Mouse (Mus musculus): ENCODE measurements around the gene Sh3bp1. TPM values are rescaled to one million over a fixed set of nuclear protein-coding genes. Genes with fewer than 3 reads are reported as not detected.

Sh3bp1 gene
- total RNA-seq, 2 experiments from 2014 or later = 34.0 to 53.3 TPM

DNA sequence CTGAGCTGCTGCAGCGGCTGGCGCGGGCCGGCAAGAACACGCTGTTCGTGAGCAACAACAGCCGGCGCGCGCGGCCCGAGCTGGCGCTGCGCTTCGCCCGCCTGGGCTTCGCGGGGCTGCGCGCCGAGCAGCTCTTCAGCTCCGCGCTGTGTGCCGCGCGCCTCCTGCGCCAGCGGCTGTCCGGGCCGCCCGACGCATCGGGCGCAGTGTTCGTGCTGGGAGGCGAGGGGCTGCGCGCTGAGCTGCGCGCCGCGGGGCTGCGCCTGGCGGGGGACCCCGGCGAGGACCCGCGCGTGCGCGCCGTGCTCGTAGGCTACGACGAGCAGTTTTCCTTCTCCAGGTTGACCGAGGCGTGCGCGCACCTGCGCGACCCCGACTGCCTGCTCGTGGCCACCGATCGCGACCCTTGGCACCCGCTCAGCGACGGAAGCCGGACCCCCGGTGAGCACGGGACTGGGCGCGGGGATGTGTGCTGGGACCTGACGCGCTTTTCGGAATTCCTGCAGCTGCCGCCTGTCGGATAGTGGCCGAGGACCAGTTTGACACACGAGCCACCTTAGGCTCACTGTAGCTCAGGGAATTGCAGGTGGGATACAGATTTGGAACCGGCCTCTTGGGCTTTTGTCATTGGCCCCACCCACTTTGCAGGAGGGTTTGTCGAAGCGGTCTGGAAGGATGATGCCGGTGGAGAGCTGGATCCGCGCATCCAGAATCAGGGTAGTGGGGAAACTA is 14.7 kb downstream of the Sh3bp1 start:
- ATAC-seq (ENCODE audit: poor library complexity, severe bottlenecking) = 0 out of 2 replicates have a peak, but pooled peaks have one; percentile 1

DNA sequence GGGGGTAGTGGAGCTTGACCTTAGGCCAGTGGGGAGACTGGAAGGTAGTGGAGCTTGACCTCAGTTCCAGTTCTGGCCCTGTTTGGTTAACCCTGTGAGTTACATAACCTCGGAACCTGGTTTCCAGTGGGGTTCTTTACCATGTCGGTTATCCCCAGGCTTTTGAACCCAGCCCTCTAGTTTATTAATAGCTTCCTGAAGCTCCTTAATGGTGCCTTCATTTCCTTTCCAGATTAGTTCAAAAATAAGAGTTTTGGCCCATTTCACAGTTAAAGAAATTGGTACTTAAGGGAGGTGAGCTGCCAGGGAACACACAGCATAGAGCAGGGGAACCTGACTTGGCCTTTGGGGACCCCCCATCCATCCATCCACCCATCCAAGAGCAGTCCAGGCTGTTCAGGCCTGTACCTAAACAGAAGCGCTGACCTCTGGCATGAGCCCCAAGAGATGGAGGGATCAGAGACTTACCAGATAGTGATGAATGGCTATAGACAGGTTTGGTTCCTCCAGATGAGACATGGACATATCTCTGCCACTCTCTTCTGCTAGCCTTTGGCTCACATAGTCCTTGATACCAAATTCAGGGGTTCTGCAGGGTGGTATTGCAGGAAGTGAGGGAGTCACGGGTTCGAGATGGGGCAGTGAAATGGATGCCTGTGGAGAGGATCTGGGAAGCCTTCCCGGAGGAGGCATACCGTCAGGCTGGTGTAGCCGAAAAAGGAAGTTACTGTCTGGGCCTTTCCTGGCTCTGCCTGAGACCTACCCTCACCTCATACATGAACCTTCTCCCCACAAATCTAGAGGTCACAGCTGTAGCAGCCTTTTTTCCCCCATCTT is 15.5 kb downstream of the Sh3bp1 start:
- no peak for ATAC-seq (ENCODE audit: poor library complexity, severe bottlenecking)

DNA sequence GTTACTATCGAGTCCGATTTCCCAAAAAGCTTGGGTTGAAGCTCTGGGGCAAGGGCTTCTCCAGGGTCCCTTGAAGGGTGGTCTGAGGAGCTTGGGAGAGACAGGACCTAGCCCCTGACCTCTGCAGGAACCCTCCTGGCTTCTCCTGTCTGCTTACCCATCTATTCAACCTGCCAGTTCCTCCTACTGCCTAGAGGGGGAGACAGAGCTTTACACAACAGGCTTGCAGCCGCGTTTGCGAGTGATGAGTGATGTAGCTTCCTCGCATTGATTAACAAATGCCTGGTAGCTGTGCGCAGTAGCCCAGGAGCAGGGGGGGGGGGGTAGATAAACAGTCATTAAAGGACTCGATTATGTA is 16.1 kb downstream of the Sh3bp1 start:
- ATAC-seq (ENCODE audit: poor library complexity, severe bottlenecking) = peak; percentile 74

DNA sequence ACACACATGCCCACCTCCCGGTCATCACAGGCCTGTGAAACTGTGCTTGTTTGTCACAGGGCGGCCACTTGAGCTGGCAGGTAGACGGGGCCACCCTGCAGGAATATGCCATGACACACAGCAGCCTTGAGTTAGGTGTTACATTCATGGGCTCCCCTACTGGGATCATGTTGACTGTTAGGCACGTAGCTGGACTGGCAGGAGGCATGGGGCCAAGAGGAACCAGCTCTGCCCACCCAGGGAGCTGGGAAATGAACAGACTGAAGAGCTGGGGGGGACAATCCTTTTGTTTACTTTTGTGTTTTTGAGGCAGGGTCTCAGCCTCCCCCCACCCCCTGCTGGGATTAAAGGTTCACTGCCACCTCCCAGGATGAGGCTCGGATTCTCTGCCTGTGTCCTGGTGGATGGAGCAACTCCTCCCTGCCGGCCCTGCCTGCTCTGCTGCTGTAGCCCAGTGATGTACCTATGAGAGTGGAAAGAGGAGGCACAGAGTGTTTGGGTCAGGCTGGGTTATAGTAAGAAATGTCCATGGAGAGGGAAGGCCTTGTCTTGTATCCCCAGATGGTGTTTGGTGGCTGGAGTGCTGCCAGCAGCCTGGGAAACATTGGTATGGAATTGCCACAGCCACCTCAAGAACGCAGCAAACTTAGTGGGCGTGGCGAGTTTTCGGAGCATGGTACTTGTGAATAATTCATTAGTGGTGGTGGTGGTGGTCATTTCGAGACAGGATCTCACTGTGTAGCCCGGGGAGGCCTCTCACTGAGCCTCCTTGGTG is 16.7 kb downstream of the Sh3bp1 start:
- no peak for ATAC-seq (ENCODE audit: poor library complexity, severe bottlenecking)

DNA sequence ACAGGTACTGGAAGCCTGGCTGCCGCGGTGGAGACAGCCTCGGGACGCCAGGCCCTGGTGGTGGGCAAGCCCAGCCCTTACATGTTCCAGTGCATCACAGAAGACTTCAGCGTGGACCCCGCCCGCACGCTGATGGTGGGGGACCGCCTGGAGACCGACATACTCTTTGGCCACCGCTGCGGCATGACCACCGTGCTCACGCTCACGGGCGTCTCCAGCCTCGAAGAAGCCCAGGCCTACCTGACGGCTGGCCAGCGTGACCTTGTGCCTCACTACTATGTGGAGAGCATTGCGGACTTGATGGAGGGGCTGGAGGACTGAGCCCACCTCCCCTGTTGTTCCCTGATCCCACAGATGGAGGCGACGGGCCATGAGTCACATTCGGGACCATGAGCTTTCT is 18.6 kb downstream of the Sh3bp1 start:
- no peak for ATAC-seq (ENCODE audit: poor library complexity, severe bottlenecking)

DNA sequence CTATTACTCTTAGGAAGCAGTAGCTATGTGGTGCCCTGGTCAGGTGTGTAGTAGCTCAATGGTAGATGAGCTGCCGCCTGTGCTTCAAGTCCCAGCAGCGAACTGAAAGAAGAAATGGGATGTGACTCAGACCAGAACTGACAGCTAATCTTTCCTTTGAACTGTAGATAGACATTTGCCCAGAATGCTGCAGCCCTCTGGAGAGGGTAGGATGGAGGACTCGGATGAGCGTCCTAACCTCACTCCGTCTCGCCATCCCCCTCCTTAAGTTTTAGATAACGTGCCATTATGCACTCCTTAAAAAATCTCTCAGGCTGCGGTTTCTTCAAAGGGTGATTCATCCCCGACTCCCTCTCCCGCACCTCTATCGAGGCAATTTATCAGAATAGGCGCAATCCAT is 20.3 kb downstream of the Sh3bp1 start:
- ATAC-seq (ENCODE audit: poor library complexity, severe bottlenecking) = no peak

DNA sequence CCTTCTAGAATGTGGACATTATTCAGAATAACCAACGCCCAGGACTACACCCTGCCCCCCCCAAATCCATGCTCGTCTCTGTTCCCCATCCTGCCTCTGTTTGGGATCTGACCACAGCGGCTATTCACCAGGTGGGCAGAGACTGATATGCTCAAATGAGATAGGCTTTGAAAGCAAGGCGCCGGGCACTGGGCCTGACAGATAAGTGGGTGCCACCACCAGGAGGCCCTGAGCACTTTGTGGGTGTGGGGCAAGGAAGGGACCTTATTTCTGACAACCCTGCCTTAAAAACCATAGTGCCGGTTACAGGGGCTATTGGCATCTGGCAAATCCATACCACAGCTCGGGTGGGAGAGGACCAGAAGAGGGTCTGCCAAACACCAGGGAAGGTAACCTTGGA is 23.1 kb downstream of the Sh3bp1 start:
- ATAC-seq (ENCODE audit: poor library complexity, severe bottlenecking) = no peak

DNA sequence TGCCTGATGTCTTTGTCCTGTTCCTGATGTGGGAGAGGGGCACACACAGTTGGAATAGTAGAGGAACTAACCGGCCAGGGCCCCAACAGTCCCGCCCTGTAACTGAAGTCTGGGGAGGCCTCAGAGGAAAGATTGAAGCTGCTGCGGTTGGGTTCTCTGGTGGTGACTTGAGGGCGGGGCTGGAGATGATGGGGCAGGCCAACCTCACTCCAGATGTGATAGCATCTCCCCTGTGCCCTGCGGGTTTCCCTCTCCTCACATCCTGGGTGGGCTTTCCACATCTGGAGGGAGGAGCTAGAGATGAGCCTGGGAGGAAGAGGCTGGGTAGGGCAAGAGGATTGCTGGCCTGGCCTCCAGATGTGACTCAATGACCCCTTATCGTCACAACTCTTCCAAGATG is 24.0 kb downstream of the Sh3bp1 start:
- ATAC-seq (ENCODE audit: poor library complexity, severe bottlenecking) = peak; percentile 60

DNA sequence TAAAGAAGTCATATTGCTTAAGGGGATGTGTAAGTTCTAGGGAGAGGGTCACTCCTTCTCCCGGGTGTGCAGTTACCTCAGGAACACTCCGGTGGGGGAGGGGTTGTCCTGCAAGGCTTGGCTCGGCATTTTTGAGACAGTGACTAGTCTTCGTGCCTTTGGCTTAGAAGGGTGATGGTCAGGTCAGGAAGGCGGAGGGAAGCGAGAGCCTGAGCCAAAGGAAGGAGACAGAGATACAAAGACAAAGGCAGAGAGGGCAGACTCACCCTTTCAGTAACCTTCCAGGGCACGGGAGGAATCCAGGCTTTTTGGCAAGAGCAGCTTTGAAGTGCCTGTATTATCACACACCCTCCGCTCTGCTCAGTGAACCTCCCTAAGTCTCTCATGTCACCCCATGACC is 25.6 kb downstream of the Sh3bp1 start:
- ATAC-seq (ENCODE audit: poor library complexity, severe bottlenecking) = no peak

DNA sequence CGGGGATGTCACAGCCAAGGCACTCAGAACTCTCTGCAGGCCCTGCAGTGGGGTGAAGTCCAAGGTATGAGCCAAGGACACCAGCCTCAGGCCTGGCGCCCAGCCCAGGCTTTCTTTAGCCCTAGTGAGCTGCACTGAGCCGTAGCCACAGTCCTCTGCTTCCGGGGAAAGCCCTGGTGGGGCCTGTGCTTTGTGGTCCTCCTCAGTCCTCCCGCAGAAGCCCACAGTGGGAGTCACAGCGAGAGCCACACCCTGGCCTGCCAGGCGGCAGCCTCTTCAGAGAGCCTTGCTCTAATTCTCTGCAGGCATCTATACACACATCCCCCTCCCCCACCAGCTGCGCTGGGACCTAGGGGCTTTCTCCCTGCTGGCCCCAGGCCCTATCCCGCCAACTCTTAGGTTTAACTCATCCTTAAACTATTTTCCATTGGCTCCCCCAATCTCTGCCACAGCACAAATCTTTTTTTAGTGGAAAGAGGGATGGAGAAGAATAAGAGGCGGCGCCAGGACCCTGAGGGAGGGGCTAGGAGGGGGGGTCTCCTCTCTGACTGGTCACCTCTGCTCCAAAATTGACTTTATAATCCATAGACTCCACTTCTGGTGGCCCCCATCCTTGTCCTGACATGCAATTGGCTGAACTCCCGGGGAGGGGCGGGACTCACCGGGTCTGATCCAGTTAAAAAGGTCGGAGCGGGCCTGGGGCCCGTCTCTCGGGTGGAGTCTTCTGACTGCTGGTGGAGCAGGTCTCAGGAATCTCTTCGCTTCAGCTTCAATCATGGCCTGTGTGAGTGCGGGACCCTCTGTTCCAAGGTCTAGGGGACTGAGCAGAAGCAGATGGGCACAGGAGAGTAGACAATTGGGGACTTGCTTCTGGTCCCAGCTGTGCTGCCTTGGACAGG is 26.7 kb downstream of the Sh3bp1 start, which contains the start of gene Lgals1:
Gene Lgals1, plus strand, starts transcription at position 705 of the 899 bp plus-strand sequence.
- ATAC-seq (ENCODE audit: poor library complexity, severe bottlenecking) = peak; percentile 56

DNA sequence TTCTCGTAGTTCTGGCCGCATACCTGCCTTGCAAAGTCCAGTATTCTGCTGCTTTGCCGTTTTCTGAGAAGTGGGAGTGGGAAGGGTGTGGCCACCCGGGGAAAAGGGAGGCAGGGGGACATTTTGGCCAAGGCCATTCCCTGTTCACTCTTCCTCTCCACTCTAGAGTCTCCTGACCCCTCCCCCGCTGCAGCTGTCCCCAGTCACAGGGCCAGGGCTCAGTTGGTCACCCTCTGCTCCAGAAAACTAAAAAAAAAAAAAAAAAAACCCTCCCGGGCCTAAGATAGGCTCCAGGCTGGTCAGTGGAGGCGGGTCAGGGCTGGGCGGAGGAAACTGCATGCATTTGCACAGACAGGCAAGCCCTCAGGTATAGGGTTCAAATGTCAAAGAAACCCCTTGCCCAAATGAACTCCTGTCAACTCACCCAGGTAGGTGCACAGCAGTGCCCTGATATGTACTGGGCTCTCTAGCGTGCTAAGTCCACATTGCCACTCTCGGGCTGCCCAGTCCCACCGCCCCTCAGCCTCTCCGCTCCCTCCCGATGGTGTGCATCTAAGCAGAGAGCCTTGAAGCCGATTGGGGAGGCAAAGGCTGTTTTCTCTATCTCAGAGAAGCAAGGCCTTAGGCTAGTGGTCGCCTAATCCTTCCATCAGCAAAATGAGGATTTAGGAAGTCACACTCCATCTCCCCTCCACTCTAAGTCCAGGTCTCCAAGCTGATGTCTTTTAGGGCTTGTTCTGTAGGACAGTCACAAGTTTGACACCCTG is 27.6 kb downstream of the Sh3bp1 start:
- no peak for ATAC-seq (ENCODE audit: poor library complexity, severe bottlenecking)

DNA sequence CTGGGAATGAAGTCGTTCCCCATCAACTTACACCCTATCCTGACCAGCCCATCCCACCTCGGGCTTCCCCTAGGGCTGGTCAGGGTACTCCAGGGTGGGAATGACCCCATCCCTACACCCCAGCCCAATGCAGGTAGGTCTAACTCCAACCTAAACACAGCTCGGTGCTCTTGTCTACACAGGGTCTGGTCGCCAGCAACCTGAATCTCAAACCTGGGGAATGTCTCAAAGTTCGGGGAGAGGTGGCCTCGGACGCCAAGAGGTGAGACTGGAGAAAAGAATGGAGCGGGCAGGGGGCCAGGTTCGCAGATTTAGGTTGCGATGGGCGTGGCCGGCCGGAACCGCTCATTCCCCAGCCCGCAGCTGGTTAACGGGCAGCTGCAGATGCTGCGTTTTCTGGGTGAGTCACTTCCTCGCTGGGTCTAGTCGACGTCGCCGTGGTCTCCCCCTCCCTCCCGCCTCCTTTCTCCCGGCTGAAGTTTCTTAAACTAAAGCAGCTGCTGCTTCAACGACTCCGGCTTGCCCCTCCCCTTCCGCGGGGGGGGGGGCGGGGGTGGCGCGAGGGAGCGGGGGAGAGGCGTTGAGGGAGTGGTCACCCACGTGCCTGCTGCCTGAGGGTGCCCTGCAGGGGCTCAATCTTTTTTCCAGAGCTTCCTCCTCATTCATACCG is 28.4 kb downstream of the Sh3bp1 start:
- peak; percentile 66 for ATAC-seq (ENCODE audit: poor library complexity, severe bottlenecking)

DNA sequence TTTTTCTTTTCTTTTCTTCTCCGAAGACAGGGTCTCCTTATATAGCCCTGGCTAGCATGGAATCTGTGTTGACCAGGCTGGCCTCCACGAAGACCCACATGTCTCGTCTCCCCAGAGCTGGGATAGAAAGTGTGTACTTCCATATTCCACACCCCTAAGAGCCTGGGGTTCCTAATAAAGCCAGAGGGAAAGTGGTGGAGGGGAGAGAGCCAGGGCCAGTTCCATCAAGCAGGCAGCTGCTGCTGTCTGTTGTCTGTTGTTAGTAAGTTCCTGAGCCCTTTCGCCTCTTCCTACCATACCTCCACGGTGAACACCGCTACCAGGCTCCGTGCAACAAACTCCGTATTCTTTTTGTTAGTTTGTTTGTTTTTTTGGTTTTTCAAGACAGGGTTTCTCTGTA is 29.0 kb downstream of the Sh3bp1 start:
- ATAC-seq (ENCODE audit: poor library complexity, severe bottlenecking) = no peak

DNA sequence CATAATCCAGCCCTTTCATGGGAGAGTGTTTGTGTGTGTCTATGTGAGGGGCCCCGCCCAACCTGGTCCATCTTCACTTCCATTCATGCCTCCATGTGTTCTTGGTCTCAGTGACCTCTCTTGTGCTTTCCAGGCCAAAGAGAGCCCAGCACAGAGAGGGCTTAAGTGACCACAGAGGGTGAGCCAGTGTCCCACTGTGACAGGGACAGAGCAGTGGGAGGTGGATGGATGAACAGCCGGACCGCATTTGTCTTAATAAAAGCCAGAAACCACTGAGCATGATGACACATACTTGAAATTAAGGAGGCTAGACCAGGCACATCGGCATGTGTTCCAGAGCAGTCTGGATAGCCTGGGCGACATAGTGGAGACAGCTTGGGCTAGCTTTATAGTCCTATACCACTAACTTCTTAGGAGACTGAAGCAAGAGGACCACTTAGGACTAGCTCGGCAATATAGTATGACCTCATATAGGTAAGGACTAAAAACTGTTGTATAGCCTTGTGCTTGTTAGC is 30.7 kb downstream of the Sh3bp1 start:
- ATAC-seq (ENCODE audit: poor library complexity, severe bottlenecking) = no peak

DNA sequence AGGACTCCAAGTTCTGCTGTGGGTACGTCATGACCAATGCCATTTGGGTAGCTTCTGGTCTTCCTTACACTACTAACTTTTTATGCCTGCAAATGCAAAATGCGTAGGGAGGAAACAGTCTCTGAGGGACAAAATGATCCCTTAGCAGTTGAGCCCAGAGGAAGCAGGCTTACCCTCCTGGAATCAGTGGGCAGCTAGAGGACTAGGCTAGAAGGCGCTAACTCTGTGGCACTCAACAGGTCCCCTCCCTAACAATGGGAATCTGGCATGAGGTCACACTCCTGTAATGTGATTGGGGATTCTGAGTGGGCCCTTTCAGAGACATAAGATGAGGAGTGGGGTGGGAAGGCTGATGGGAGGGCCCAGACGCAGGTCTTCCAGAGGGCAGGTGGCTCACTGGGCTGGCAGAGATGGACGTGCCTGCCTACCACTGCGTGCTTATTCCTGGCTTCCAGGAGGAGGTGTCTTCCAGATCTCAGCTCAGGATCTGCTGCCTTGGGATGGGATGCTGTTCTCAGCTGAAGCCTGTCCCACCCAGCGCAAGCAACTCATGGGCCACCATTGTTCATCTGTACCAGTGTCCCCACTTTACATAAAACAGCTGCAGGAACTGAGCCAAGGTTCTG is 31.3 kb downstream of the Sh3bp1 start:
- ATAC-seq (ENCODE audit: poor library complexity, severe bottlenecking) = no peak

DNA sequence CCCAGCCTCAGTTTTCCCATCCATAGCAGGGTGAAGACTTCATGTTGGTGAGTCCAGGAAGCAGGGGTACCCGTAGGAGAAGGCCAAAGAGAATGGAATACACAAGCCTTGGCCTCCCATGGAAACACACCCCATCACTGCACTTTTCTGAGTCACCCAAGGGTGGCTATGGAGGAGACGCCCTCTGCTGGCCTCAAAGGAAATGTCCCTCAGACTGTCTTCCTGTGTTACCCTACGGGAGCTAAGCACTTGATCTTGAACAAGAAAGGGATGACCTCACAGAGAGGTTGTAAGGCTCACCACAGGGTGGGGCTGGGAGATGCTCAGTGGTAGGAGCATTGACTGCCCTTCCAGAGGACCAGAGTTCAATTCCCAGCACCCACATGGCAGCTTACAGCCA is 32.0 kb downstream of the Sh3bp1 start:
- peak; percentile 55 for ATAC-seq (ENCODE audit: poor library complexity, severe bottlenecking)

DNA sequence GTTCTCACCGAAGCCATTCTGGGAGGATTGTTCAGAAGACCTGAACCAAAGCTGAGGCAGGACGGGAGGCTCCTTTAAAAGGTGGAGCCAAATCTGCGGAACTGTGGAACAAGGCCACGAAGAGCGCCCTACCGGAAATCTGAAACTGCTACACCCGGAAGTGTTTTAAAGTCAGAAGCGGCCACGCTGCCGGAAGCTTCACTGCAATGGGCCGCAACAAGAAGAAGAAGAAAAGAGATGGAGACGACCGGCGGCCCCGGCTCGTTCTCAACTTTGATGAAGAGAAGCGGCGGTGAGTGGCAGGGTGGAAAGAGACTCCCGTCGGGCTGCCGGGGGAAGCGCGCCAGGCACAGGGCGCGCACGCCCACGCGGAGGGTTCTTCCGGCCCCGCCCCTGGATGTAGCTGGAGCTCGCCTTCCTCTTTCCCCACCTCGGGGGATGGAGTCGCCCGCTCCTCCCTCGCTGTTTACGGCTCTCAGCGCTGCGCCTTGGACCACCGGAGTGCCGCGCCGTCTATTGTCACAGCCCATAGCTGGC is 35.3 kb downstream of the Sh3bp1 start, which contains the start of gene Nol12:
Gene Nol12, plus strand, starts transcription at position 150 of the 537 bp plus-strand sequence.
- peak; percentile 89 for ATAC-seq (ENCODE audit: poor library complexity, severe bottlenecking)

DNA sequence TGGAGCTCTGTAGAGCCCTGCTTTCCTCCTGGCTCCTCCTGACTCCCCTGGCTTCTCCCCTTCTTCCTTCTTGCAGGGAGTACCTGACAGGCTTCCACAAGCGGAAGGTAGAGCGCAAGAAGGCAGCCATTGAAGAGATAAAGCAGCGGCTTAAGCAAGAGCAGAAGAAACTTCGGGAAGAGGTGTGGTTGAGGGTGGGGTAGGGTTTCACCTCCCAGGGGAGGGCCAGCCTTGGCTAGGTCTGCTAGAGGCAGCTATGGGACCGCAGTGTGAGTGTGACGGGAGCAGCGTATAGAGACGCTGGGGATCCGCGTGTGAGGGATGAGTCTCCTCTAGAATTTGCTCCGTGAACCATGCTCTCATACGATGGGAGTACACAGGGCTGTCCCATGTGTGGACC is 36.8 kb downstream of the Sh3bp1 start:
- ATAC-seq (ENCODE audit: poor library complexity, severe bottlenecking) = no peak
